Mouse (Mus musculus): ENCODE measurements around the gene Slc22a13.

Gene Slc22a13

DNA sequence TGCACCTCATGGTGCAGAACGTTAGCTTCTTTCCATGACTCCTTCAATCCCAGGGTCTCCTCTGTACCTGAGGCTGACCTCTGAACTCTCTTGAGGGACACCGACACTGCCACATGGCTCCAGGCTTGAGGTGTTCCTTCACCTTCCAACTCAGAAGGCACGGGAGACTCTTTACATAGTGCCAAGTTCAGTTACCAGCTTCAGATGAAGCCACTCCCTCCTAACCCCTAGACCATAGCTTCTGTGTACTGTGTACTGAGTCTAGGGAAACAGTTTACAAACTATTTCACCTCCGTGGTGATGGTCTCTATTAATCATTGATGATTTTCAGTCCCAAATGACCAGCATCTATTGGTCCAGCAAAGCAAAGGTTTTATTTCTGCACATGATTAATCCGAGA is 7.2 kb downstream of the Slc22a13 start:
- no peak for DNase-seq (ENCODE audit: low spot score in 2 of 2)

GRCm38 (mm10) chr9:119199151-119199861 is 9.6 kb downstream of the Slc22a13 start:
- no peak for DNase-seq (ENCODE audit: low spot score in 2 of 2)

DNA sequence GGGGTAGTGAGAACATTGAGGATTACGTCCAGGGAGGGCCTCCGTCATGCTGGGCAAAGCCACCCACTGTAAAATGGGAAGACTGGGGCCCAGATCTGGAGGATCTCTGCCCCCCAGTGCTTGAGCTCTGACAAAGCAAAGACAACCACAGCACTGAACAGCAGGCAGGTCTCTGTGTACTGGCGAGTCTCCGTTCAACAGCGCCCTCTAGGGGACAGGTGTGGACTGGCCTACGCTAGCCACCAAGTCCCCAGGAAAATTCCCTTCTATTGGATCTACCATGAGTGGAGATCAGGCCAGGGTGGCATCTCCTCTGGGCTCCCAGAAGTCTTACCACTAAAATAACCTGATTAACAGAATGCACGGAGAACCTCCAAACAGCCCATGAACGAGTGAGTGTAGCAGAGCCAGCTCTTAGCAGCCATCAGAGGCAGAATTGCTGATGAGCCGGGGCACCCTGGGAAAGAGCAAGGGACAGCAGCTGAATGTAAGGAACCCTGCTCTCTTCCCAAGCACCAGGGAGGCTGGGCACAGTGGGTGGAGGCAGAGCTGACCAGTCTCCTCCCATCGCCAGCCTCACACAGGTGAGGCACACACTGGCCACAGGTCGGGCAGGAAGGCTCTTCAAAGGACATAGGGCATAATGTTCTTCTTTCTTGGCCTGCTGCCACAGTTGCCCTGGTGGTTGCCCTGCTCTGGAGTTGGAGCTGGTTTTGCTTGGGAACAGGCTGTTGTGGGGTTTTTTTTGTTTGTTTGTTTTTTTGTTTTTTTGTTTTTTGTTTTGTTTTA is 16.5 kb downstream of the Slc22a13 start:
- DNase-seq (ENCODE audit: low spot score in 2 of 2): peak in 1 of 2 experiments; percentile 25

DNA sequence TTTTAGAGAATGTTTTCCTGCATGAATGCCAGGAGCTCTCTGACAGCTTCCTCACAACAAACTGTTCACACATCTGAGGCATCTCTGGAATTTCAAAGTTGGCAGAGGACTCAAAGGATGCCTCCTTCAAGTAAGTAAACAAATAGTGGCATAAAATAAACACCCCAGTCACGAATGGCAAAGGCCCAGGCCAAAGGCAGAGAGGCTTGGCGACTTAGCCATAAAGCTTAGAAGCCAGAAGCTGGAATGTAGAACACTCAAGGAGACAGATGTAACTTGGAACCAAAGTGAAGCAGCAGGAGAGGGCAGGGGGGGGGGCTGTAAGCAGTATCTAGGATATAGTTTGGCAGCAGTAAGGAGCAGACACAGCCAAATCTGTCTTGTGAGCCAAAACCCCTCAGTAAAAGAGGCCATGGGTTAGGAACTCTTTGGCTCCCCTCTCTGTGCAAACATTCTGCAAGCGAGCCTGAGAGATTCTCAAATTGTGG is 27.6 kb downstream of the Slc22a13 start:
- no peak for DNase-seq (ENCODE audit: low spot score in 2 of 2)

DNA sequence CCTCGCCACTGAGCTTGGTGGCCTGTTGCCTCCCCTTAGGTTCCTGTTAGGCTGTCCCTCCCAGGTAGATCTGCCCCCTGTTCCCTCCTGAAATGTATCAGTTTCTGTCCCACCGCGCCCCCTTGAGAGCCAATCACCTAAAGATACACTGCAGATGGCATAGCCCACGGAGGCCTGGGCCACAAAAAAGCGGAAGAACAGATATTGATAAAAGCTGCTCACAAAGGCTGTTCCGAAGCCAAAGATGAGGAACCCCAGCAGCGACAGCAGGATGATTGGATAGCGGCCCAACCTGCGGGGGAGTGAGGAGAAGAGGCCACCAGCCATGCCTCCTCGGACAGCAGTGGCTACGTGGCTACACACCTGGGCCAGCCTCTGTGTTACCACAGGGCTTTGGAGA is 29.6 kb downstream of the Slc22a13 start:
- DNase-seq (ENCODE audit: low spot score in 2 of 2): no peak

DNA sequence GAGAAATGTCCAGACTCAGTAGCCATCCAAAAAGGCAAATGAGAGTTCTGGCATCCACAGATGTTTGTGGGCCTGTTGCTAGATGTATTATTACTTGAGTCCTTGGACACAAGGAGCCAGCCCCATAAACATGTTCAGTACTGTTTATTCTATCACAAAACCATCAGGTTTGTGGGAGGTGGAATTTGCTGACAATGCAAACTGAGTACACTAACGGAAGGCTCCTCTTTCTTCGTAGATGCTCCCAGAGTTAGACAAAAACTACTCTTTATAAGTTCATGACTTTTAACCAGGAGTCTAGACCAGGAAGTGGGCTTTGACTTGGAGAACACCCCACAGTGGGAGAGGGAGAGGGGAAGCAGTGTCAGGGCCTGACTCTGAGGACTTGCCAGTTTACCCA is 41.3 kb downstream of the Slc22a13 start:
- DNase-seq (ENCODE audit: low spot score in 2 of 2): no peak

- no peak for DNase-seq (ENCODE audit: low spot score in 2 of 2)
These were observed 43.4 kb downstream of the Slc22a13 start for GRCm38 (mm10) chr9:119165548-119165947.

GRCm38 (mm10) chr9:119164743-119165142 is 44.2 kb downstream of the Slc22a13 start:
- DNase-seq (ENCODE audit: low spot score in 2 of 2): no peak

GRCm38 (mm10) chr9:119160689-119161088 is 48.2 kb downstream of the Slc22a13 start:
- DNase-seq (ENCODE audit: low spot score in 2 of 2): no peak

GRCm38 (mm10) chr9:119158861-119159260 is 50.0 kb downstream of the Slc22a13 start, which contains the start of gene Gm47289:
Gene Gm47289 (plus strand): TSS chr9:119159161.
- no peak for DNase-seq (ENCODE audit: low spot score in 2 of 2)

GRCm38 (mm10) chr9:119156278-119157201 is 52.4 kb downstream of the Slc22a13 start, which contains the start of gene Acaa1b:
Gene Acaa1b (minus strand): TSS chr9:119157093.
- peak in 1 of 2 experiments; percentile 70 for DNase-seq (ENCODE audit: low spot score in 2 of 2)

- DNase-seq (ENCODE audit: low spot score in 2 of 2): no peak
These were observed 53.1 kb downstream of the Slc22a13 start for GRCm38 (mm10) chr9:119155826-119156225.

DNA sequence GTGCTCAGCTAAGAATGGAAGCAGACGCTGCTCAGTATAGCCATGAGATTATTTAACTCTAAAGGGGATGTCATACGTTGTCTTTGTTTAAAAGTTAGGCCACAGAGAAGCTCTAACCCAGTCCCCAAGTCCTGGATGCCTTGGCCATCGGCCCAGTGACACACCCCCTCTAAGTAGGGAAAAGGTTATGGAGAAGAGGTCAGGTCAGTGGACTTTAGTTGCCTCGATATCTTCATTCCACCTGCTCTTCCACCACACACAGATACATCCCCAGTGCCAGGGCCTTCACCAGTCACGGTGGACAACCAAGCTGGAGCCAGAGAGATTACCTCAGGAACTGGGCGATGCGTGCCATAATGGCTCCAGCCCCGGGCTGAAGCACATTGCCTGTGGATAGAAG is 53.5 kb downstream of the Slc22a13 start:
- DNase-seq (ENCODE audit: low spot score in 2 of 2): no peak

DNA sequence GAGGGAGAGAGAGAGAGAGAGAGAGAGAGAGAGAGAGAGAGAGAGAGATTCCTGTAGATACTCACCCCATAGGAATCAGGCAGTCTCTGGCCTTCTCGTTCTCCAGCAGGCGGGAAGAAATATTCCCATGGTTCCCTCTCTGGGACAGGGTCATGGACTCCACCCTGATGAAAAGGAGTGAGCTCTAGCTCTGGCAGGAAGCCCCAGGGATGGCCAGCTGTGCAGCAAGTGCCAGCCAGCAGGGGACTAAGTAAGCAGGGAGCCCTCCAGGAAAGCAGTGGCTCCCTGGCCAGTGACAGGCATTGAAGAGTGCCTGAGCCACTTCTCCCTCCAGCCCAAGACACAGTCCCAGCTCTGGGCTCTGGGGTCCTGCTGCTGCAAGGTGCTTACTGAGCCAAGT is 57.1 kb downstream of the Slc22a13 start:
- no peak for DNase-seq (ENCODE audit: low spot score in 2 of 2)

DNA sequence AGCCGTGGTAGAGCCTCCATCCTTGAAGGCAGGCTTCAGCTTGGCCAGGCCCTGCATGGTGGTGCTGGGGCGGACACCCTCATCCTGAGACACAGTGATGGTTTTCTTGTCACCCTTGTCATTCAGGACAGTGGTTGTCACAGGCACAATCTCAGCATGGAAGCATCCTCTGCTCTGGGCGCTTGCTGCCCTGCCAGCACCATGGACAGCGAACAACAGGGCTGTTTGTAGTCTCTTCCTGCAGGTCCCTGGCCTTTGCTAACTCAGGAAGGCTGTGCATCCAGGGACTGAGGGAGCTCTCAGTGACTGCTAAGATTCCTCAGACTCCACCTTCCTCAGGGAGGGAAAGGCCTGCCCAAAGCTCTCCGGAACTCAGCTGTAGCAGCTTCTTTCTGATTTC is 59.3 kb downstream of the Slc22a13 start:
- no peak for DNase-seq (ENCODE audit: low spot score in 2 of 2)

- no peak for DNase-seq (ENCODE audit: low spot score in 2 of 2)
These were observed 62.7 kb downstream of the Slc22a13 start for GRCm38 (mm10) chr9:119146098-119146770.

DNA sequence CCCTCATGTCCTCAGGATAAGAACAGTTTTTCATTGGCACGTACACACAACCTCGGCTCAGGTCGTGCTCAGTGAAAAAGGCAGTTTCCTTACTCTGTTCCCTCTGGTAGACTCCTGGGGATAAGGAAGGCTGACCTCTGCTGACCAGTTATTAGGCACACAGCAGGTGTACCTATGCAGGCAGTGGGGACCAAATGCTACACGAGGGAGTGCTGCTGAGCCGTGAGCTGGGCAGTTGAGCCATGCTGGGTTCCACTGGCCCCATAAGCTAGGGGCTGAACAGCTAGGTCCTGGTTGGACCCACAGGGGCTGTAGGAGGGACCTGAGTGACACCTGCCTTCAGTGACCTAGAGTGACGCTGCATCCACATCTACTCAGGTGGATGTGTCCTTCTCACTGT is 63.3 kb downstream of the Slc22a13 start:
- no peak for DNase-seq (ENCODE audit: low spot score in 2 of 2)

GRCm38 (mm10) chr9:119145137-119145536 is 63.8 kb downstream of the Slc22a13 start:
- no peak for DNase-seq (ENCODE audit: low spot score in 2 of 2)

DNA sequence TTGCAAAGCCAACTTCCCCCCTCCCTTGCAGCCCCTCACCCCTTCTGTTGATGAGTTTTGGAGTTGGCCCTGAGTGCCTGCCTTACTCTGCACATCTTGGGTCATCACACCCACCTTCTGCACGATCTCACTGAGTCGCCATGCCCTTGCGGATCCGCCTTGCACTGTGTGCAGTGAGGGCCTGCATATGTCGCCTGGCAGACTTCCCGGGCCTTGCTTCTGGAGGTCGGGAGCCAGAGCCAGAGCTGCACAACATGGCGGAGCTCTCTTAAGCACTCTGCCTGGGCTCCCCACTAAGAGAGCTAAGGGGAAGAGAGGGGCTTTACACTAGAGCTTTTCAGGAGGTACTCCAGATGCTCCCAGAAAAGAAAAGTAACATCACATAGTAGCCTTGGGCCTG is 64.2 kb downstream of the Slc22a13 start:
- no peak for DNase-seq (ENCODE audit: low spot score in 2 of 2)

- no peak for DNase-seq (ENCODE audit: low spot score in 2 of 2)
These were observed 65.5 kb downstream of the Slc22a13 start for GRCm38 (mm10) chr9:119143372-119143771.

Measured in left cerebral cortex, adult 9 months (tissue).